In the genomic region with DNA sequence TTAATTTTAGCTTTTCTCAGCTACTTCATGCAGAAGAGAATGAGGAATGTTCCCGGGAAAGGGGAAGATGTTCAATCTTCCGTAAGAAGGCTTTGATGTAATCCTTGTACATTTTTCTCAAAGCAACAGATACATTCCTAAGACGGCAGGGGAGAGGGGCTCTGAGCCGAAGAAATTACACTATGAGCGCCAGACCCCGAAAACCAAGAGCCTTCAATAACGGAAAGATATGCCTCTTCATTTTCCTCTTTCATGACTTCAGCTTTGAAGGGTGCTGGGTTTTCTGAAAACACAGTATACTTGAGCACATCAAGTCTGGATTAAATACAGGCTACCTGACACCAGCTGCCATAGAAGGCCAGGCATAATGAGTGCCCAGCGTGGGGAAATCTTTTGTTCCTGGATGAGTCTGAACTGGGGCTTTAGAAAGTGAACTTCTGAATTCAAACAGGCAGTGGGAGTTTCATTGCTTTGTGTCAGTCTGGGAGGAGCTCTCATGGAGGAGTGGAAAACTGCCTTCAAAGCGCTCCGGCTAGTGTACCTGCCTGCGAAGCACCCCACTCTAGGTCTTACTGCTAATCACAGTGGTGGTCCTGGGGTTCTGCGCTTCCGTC, we compare ENCODE assay signal across 12 mouse cellular contexts. TPM values are rescaled to one million over a fixed set of nuclear protein-coding genes. Genes with fewer than 3 reads are reported as not detected.
DNase-seq lines count a peak whose midpoint lies in the region; ATAC-seq and TF ChIP-seq lines count a peak whose summit lies in the region.
"Had no signal": no experiment of that assay in that cellular context is flagged by ENCODE, and none has a peak within 500 bp of the region (broad histone marks: within the 10 kb centered on the region; RNA-seq: fewer than 3 reads in every experiment).

No protein-coding gene starts in this region.

- ATAC-seq in embryonic facial prominence, embryonic 14.5 days (ENCODE audit: low read depth) = peak; percentile 70
- no peak for ATAC-seq in limb, embryonic 15.5 days (ENCODE audit: insufficient number of reproducible peaks, low FRiP score, low TSS enrichment, low read depth)
- ATAC-seq in stomach, embryonic 14.5 days (ENCODE audit: insufficient number of reproducible peaks, insufficient read depth, low FRiP score, low read depth) = no peak

- H3K9me3 ChIP-seq in embryonic facial prominence, embryonic 14.5 days (ENCODE audit: control insufficient read depth, low read length) = no peaks in the 10 kb centered on the region
- H3K9me3 ChIP-seq in limb, embryonic 15.5 days = no peaks in the 10 kb centered on the region
- H3K9me3 ChIP-seq in stomach, embryonic 14.5 days (ENCODE audit: control insufficient read depth, low read depth, low read length) = no peaks in the 10 kb centered on the region
- H3K9me3 ChIP-seq: heart, embryonic 15.5 days had no signal

- no peak for DNase-seq in gastrocnemius, adult 2 months
- DNase-seq in gastrocnemius, postnatal 10 days = no peak
- peak; percentile 74 for DNase-seq in embryonic facial prominence, embryonic 14.5 days (ENCODE audit: low spot score)
- no peak for DNase-seq in layer of hippocampus, postnatal 36 days
- DNase-seq in lung, adult 18-20 months = no peak
- DNase-seq in left cerebral cortex, adult 9 months (ENCODE audit: low spot score in 2 of 2) = no peak
- DNase-seq: kidney, adult 18-20 months had no signal

- 44% methylated on average over 13 of the region's 13 CpGs for WGBS in embryonic facial prominence, embryonic 14.5 days
- WGBS in limb, embryonic 15.5 days = 47% methylated on average over 13 of the region's 13 CpGs
- WGBS in stomach, embryonic 14.5 days = 40% methylated on average over 13 of the region's 13 CpGs

- no peaks in the 10 kb centered on the region for H3K27me3 ChIP-seq in embryonic facial prominence, embryonic 14.5 days (replicated peaks; ENCODE audit: control insufficient read depth, insufficient read depth, low read length)
- no peaks in the 10 kb centered on the region for H3K27me3 ChIP-seq in limb, embryonic 15.5 days
- H3K27me3 ChIP-seq in stomach, embryonic 14.5 days (ENCODE audit: control insufficient read depth, insufficient read depth, low read length) = no peaks in the 10 kb centered on the region
- H3K27me3 ChIP-seq: heart, embryonic 15.5 days had no signal

- TF ChIP-seq CTCF in gastrocnemius, adult 2 months (IDR thresholded peaks at IDR 0.05) = no peak

- intact Hi-C loops in gastrocnemius, adult 2 months (cut with DNase I) = no loop called here

- no peak overlapping the region for H3K4me3 ChIP-seq in gastrocnemius, adult 2 months
- no peak overlapping the region for H3K4me3 ChIP-seq in embryonic facial prominence, embryonic 14.5 days (ENCODE audit: low read depth, low read length)
- no peak overlapping the region for H3K4me3 ChIP-seq in limb, embryonic 15.5 days
- no peak overlapping the region for H3K4me3 ChIP-seq in stomach, embryonic 14.5 days (ENCODE audit: low read depth, low read length)
- H3K4me3 ChIP-seq: heart, embryonic 15.5 days had no signal

- H3K4me2 ChIP-seq in embryonic facial prominence, embryonic 14.5 days (ENCODE audit: low read depth, low read length) = no peak overlapping the region
- H3K4me2 ChIP-seq in limb, embryonic 15.5 days = no peak overlapping the region
- no peak overlapping the region for H3K4me2 ChIP-seq in stomach, embryonic 14.5 days (replicated peaks; ENCODE audit: low read depth, low read length)
- H3K4me2 ChIP-seq: heart, embryonic 15.5 days had no signal

- H3K36me3 ChIP-seq in embryonic facial prominence, embryonic 14.5 days (ENCODE audit: control insufficient read depth, insufficient read depth, low read length) = no peaks in the 10 kb centered on the region
- H3K36me3 ChIP-seq in limb, embryonic 15.5 days = no peaks in the 10 kb centered on the region
- H3K36me3 ChIP-seq in stomach, embryonic 14.5 days (ENCODE audit: control insufficient read depth, insufficient read depth, low read length) = no peaks in the 10 kb centered on the region
- H3K36me3 ChIP-seq: heart, embryonic 15.5 days had no signal

- peak overlapping the region; percentile 82 for H3K27ac ChIP-seq in gastrocnemius, adult 2 months
- peak overlapping the region; percentile 50; the same call in 1 of the 2 replicates for H3K27ac ChIP-seq in embryonic facial prominence, embryonic 14.5 days (replicated peaks; ENCODE audit: low read depth, low read length)
- H3K27ac ChIP-seq in limb, embryonic 15.5 days = peak overlapping the region; percentile 17; the same call in 1 of the 2 replicates
- H3K27ac ChIP-seq in stomach, embryonic 14.5 days (ENCODE audit: low read length) = peak overlapping the region; percentile 66; the same call in 1 of the 2 replicates
- H3K27ac ChIP-seq: heart, embryonic 15.5 days; liver, embryonic 14.5 days; macrophage had no signal

- peaks cover 46% of the 10 kb centered on the region for H3K4me1 ChIP-seq in embryonic facial prominence, embryonic 14.5 days (ENCODE audit: control insufficient read depth, insufficient read depth, low read length)
- H3K4me1 ChIP-seq in limb, embryonic 15.5 days = peaks cover 49% of the 10 kb centered on the region
- H3K4me1 ChIP-seq in stomach, embryonic 14.5 days (ENCODE audit: control insufficient read depth, insufficient read depth, low read length) = peaks cover 25% of the 10 kb centered on the region

- H3K9ac ChIP-seq in embryonic facial prominence, embryonic 14.5 days (ENCODE audit: low read depth, low read length) = no peak overlapping the region
- H3K9ac ChIP-seq in limb, embryonic 15.5 days = no peak overlapping the region
- no peak overlapping the region for H3K9ac ChIP-seq in stomach, embryonic 14.5 days (replicated peaks; ENCODE audit: low read depth, low read length)
- H3K9ac ChIP-seq: heart, embryonic 15.5 days; liver, embryonic 14.5 days had no signal

RNA-seq across cellular contexts. Expression of gene Nxn, which starts 16.1 kb away (rescaled TPM):
- 10 to 100 TPM; 42.0 to 49.3 TPM for total RNA-seq in gastrocnemius, adult 2 months (2021)
- 10 to 100 TPM; 37.3 to 38.0 TPM for total RNA-seq in gastrocnemius, postnatal 10 days (2021)
- polyA plus RNA-seq in embryonic facial prominence, embryonic 14.5 days (2014; fragmentation: Nextera tagmentation; extraction: Ambion mirVana) = 63.8 and 70.2 TPM in 2 replicates
- 48.1 and 60.8 TPM in 2 replicates for polyA plus RNA-seq in limb, embryonic 15.5 days (2015; fragmentation: Nextera tagmentation; extraction: Ambion mirVana)
- polyA plus RNA-seq in stomach, embryonic 14.5 days (2014; fragmentation: Nextera tagmentation; extraction: Ambion mirVana) = 50.4 and 50.5 TPM in 2 replicates
- total RNA-seq in layer of hippocampus, postnatal 36 days (2021) = 10 to 100 TPM in 1 of 2 experiments, 1 to 10 TPM in 1; 9.5 to 11.6 TPM

RNA-seq across cellular contexts. Expression of gene Timm22, which starts 23.9 kb away (rescaled TPM):
- total RNA-seq in gastrocnemius, adult 2 months (2021) = 10 to 100 TPM; 29.0 to 45.0 TPM
- 10 to 100 TPM; 40.1 to 55.2 TPM for total RNA-seq in gastrocnemius, postnatal 10 days (2021)
- polyA plus RNA-seq in embryonic facial prominence, embryonic 14.5 days (2014; fragmentation: Nextera tagmentation; extraction: Ambion mirVana) = 113 and 124 TPM in 2 replicates
- polyA plus RNA-seq in limb, embryonic 15.5 days (2015; fragmentation: Nextera tagmentation; extraction: Ambion mirVana) = 101 and 107 TPM in 2 replicates
- 115 and 117 TPM in 2 replicates for polyA plus RNA-seq in stomach, embryonic 14.5 days (2014; fragmentation: Nextera tagmentation; extraction: Ambion mirVana)
- total RNA-seq in layer of hippocampus, postnatal 36 days (2021) = 10 to 100 TPM; 32.7 to 33.6 TPM

Comparison
In these comparisons a context has a peak if more than half of its experiments do, and no peak if none do; other contexts are left out.
1. H3K27ac ChIP-seq: peak in every context shown above with its lines; median percentile 82 in gastrocnemius, adult 2 months; 66 in stomach, embryonic 14.5 days; 50 in embryonic facial prominence, embryonic 14.5 days; 17 in limb, embryonic 15.5 days.